25 mouse cellular contexts compared by ENCODE assay signal in the genomic region with DNA sequence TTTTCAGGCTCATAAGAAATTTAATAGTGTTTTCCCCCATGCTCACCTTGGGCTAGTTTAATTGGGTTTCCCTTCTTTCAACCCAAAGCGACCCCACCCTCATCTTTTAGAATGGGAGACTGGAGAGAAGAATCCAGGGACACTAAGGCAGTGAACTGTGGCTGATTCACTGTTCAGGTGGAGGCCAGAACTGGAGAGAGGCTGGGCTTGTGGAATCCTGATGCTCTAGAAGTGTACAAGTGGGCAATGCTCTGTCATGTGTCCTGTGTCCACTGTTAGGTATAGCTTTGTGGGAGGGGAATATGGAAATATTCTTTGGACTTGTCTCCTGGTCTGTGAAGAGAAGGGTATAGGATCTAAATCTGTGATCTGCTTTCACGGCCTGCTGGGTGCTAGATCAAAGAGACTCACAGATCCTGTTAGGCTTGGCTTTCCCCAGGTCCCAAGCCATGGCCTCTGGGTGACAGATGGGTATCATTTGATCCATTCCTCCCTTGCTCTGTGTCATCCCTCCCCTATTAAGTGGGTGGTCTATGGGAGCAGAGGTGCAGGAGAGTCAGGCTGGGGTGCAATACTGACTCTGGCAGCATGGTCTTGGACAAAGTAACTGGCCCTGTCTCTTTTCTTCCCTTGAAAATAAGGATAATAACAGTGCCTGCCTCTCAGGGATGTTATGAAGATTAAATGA.
DNase-seq lines count a peak whose midpoint lies in the region; ATAC-seq and TF ChIP-seq lines count a peak whose summit lies in the region.
"Had no signal": no experiment of that assay in that cellular context is flagged by ENCODE, and none has a peak within 500 bp of the region (broad histone marks: within the 10 kb centered on the region; RNA-seq: fewer than 3 reads in every experiment).

No protein-coding gene starts in this region.

- H3K4me2 ChIP-seq in kidney, embryonic 14.5 days (replicated peaks; ENCODE audit: low read depth, low read length): no peak overlapping the region
- H3K4me2 ChIP-seq in kidney, postnatal 0 days (ENCODE audit: low read length): no peak overlapping the region
- H3K4me2 ChIP-seq: embryonic facial prominence, embryonic 12.5 days; forebrain, embryonic 12.5 days; forebrain, embryonic 15.5 days; heart, embryonic 13.5 days; intestine, embryonic 15.5 days had no signal

- H3K9ac ChIP-seq in kidney, embryonic 14.5 days (ENCODE audit: low read depth, low read length): no peak overlapping the region
- H3K9ac ChIP-seq in kidney, postnatal 0 days (ENCODE audit: low read depth, low read length): no peak overlapping the region
- H3K9ac ChIP-seq: embryonic facial prominence, embryonic 12.5 days; forebrain, embryonic 12.5 days; forebrain, embryonic 15.5 days; heart, embryonic 13.5 days; intestine, embryonic 15.5 days had no signal

- no peaks in the 10 kb centered on the region for H3K9me3 ChIP-seq in kidney, embryonic 14.5 days (ENCODE audit: control insufficient read depth, low read length)
- no peaks in the 10 kb centered on the region for H3K9me3 ChIP-seq in kidney, postnatal 0 days (replicated peaks; ENCODE audit: low read length)
- H3K9me3 ChIP-seq: embryonic facial prominence, embryonic 12.5 days; forebrain, embryonic 12.5 days; forebrain, embryonic 15.5 days; heart, embryonic 10.5 days; heart, embryonic 13.5 days; intestine, embryonic 15.5 days had no signal

- no peak for TF ChIP-seq CTCF in kidney, postnatal 0 days (IDR thresholded peaks at IDR 0.05; ENCODE audit: low read depth)
- TF ChIP-seq CTCF in kidney, adult 2 months (conservative IDR thresholded peaks at IDR 0.05; ENCODE audit: insufficient read depth, insufficient read length, low read depth, low read length): no peak

- H3K4me3 ChIP-seq in kidney, embryonic 14.5 days (ENCODE audit: low read length): no peak overlapping the region
- no peak overlapping the region for H3K4me3 ChIP-seq in kidney, postnatal 0 days (replicated peaks; ENCODE audit: low read depth, low read length)
- H3K4me3 ChIP-seq in kidney, adult 2 months (ENCODE audit: insufficient read depth, low read depth, low read length): no peak overlapping the region
- H3K4me3 ChIP-seq: embryonic facial prominence, embryonic 12.5 days; erythroblast, embryonic 14.5 days; forebrain, embryonic 12.5 days; forebrain, embryonic 15.5 days; heart, adult 2 months; heart, embryonic 10.5 days; heart, embryonic 13.5 days; intestine, embryonic 15.5 days had no signal

- H3K4me1 ChIP-seq in kidney, embryonic 14.5 days (ENCODE audit: control insufficient read depth, insufficient read depth, low read length): no peaks in the 10 kb centered on the region
- no peaks in the 10 kb centered on the region for H3K4me1 ChIP-seq in kidney, postnatal 0 days (replicated peaks; ENCODE audit: insufficient read depth, low read length)
- no peaks in the 10 kb centered on the region for H3K4me1 ChIP-seq in kidney, adult 2 months (ENCODE audit: control insufficient read depth, insufficient read depth, low read length)
- H3K4me1 ChIP-seq: embryonic facial prominence, embryonic 12.5 days; forebrain, embryonic 12.5 days; forebrain, embryonic 15.5 days; heart, embryonic 10.5 days; heart, embryonic 13.5 days; intestine, embryonic 15.5 days had no signal

- DNase-seq in heart, adult 11 months: peak; percentile 65
- no peak for DNase-seq in heart, postnatal 36 days
- DNase-seq in kidney, postnatal 36 days: no peak
- peak; percentile 37 for DNase-seq in kidney, postnatal 0 days (ENCODE audit: low spot score)
- no peak for DNase-seq in kidney, adult 2 months
- DNase-seq: adrenal gland, postnatal 10 days; adrenal gland, postnatal 36 days; B cell, adult 2 months; cerebellum, adult 18-20 months; cerebellum, adult 9-10 months; cerebellum, postnatal 14 days; gastrocnemius, postnatal 25 days; heart, adult 2 months; heart, postnatal 14 days had no signal

- H3K36me3 ChIP-seq in kidney, embryonic 14.5 days (ENCODE audit: control insufficient read depth, insufficient read depth, low read length): no peaks in the 10 kb centered on the region
- H3K36me3 ChIP-seq in kidney, postnatal 0 days (ENCODE audit: insufficient read depth, low read length): no peaks in the 10 kb centered on the region
- H3K36me3 ChIP-seq in kidney, adult 2 months (ENCODE audit: control insufficient read depth, insufficient read depth, low read length): no peaks in the 10 kb centered on the region; the same call in 1 of the 2 replicates
- H3K36me3 ChIP-seq: embryonic facial prominence, embryonic 12.5 days; forebrain, embryonic 12.5 days; forebrain, embryonic 15.5 days; G1E; heart, embryonic 10.5 days; heart, embryonic 13.5 days; intestine, embryonic 15.5 days had no signal

- no peaks in the 10 kb centered on the region for H3K27me3 ChIP-seq in kidney, embryonic 14.5 days (ENCODE audit: control insufficient read depth, insufficient read depth, low read length)
- H3K27me3 ChIP-seq in kidney, postnatal 0 days (ENCODE audit: insufficient read depth, low read length): no peaks in the 10 kb centered on the region
- no peaks in the 10 kb centered on the region for H3K27me3 ChIP-seq in kidney, adult 2 months (replicated peaks; ENCODE audit: control insufficient read depth, insufficient read depth, low read length)
- H3K27me3 ChIP-seq: CH12.LX; embryonic facial prominence, embryonic 12.5 days; forebrain, embryonic 12.5 days; forebrain, embryonic 15.5 days; heart, embryonic 13.5 days; intestine, embryonic 15.5 days; Patski had no signal

- 34% methylated on average over 2 of the region's 2 CpGs for WGBS in kidney, embryonic 14.5 days
- WGBS in kidney, postnatal 0 days: 52% methylated on average over 2 of the region's 2 CpGs
- WGBS in kidney, adult 2 months: 70% methylated on average over 2 of the region's 2 CpGs

- no peak for TF ChIP-seq POLR2A in kidney, adult 2 months (IDR thresholded peaks at IDR 0.05; ENCODE audit: low read depth, low read length)

- ATAC-seq in kidney, embryonic 14.5 days (ENCODE audit: low FRiP score, low TSS enrichment): peak; percentile 68
- no peak for ATAC-seq in kidney, postnatal 0 days (replicated peaks; ENCODE audit: low FRiP score, low read depth)
- ATAC-seq: forebrain, embryonic 15.5 days; intestine, embryonic 15.5 days; Patski had no signal

- no peak overlapping the region for H3K27ac ChIP-seq in kidney, embryonic 14.5 days (ENCODE audit: low read depth, low read length)
- no peak overlapping the region for H3K27ac ChIP-seq in kidney, postnatal 0 days
- no peak overlapping the region for H3K27ac ChIP-seq in kidney, adult 2 months (ENCODE audit: insufficient read depth, low read depth, low read length)
- H3K27ac ChIP-seq: embryonic facial prominence, embryonic 12.5 days; forebrain, embryonic 12.5 days; forebrain, embryonic 15.5 days; heart, adult 2 months; heart, embryonic 10.5 days; heart, embryonic 13.5 days; intestine, embryonic 15.5 days had no signal

- intact Hi-C loops in heart, postnatal 36 days (cut with DNase I): no loop called here

Comparison
In these comparisons a context has a peak if more than half of its experiments do, and no peak if none do; other contexts are left out.
1. DNase-seq: peak in heart, adult 11 months (single experiment) and kidney, postnatal 0 days (single experiment); none in heart, postnatal 36 days (0 of 2), kidney, postnatal 36 days (0 of 2) and kidney, adult 2 months (single experiment).